Mouse (Mus musculus) naive thymus-derived CD4-positive, alpha-beta T cell, adult 5 months (primary cell): ENCODE data around the gene Olfr884. TPM values are rescaled to one million over a fixed set of nuclear protein-coding genes. Genes with fewer than 3 reads are reported as not detected.

Experiments
- polyA plus RNA-seq: library from polyadenylated mRNA; unstranded; fragments of 100-300 nt; shearing (Covaris generic); gene quantifications from one replicate; pipeline ENCODE4 v1.2.1, GENCODE M21; 2017

Olfr884 gene
- not detected for polyA plus RNA-seq

DNA sequence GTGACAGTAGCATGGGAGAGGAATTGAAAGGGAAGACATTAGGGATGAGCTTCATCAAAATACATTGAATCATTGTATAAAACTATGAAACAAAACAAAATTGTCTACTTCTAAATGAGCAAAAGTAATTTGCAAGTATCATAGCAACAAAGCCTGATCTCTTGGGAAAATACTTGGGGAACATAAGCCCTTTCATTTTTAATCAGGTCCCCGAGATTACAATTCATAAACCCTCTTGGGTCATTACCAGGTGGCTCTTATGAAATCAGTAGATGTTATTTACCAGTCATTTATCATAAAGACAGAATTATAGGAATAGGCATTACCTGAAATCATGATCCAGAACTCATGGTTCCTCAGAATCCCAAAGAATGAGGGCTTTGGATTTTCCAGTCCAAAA is at the start of gene Olfr884:
Olfr884 (plus strand) TSS at position 301 of the 400 bp plus-strand sequence.

DNA sequence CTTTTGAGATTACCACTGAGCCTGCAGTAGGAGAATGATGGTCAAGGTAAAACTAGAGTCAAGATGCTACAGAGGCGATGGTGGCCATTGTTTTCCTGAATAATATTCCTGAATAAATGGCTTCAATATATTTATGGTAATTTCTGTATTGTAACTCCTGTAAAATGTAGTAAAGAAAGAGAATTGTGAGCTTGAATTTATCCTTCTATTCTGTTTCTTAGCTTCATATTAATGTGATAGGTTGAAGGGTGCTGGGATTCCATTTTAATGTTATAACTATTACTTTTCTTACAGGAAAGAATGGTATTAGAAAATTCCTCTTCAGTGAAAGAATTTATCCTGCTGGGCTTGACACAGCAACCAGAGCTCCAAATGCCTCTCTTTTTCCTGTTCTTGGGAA is 20.8 kb upstream of the Olfr884 start, which contains the start of gene Olfr883:
Olfr883 (plus strand) TSS at position 301 of the 400 bp plus-strand sequence.

DNA sequence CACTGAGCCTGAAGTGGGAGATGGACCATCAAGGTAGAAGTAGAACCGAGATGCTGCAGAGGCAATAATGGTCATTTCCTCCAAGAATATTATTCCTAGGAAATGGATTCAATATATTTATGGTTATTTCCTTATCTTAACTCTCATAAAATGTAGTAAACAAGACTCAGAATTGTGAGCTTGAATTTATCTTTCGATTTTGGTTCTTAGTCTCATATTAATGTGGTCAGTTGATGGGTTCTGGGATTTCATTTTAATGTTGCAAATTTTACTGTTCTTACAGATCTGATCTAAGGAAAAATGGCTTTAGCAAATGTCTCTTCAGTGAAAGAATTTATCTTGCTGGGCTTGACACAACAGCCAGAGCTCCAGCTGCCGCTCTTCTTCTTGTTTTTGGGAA is 14.7 kb downstream of the Olfr884 start, which contains the start of gene Olfr885:
Olfr885 (plus strand) TSS at position 301 of the 400 bp plus-strand sequence.

GRCm38 (mm10) chr9:38083772-38084171 is 37.4 kb downstream of the Olfr884 start, which contains the start of gene Olfr887:
TSS of gene Olfr887 (plus strand) at chr9:38084072.

Other genes with a start within 250 kb of the Olfr884 start
- gene Olfr876, start 243.5 kb upstream of the Olfr884 start, polyA plus RNA-seq = 0.22 TPM
- gene Olfr877, start 192.3 kb upstream of the Olfr884 start, polyA plus RNA-seq = not detected
- not detected for gene Olfr145, start 149.8 kb upstream of the Olfr884 start, polyA plus RNA-seq
- 0.34 TPM for gene Olfr878, start 128.7 kb upstream of the Olfr884 start, polyA plus RNA-seq
- gene Olfr881, start 54.7 kb upstream of the Olfr884 start, polyA plus RNA-seq = 0.16 TPM
- not detected for gene Olfr883, start 20.7 kb upstream of the Olfr884 start, polyA plus RNA-seq
- not detected for gene Olfr885, start 14.8 kb downstream of the Olfr884 start, polyA plus RNA-seq
- gene Olfr887, start 37.5 kb downstream of the Olfr884 start, polyA plus RNA-seq = 0.07 TPM
- not detected for gene Olfr888, start 61.6 kb downstream of the Olfr884 start, polyA plus RNA-seq
- gene Olfr889, start 68.6 kb downstream of the Olfr884 start, polyA plus RNA-seq = not detected
- gene Olfr890, start 96.0 kb downstream of the Olfr884 start, polyA plus RNA-seq = 0.39 TPM
- gene Olfr891, start 134.3 kb downstream of the Olfr884 start, polyA plus RNA-seq = not detected
- gene Olfr893, start 161.8 kb downstream of the Olfr884 start, polyA plus RNA-seq = not detected
- gene Olfr894, start 171.5 kb downstream of the Olfr884 start, polyA plus RNA-seq = not detected
- not detected for gene Olfr143, start 206.2 kb downstream of the Olfr884 start, polyA plus RNA-seq
- gene Olfr895, start 221.3 kb downstream of the Olfr884 start, polyA plus RNA-seq = not detected
- not detected for gene Olfr896-ps1, start 244.6 kb downstream of the Olfr884 start, polyA plus RNA-seq